Mouse (Mus musculus) spleen, adult 2 months (tissue): ENCODE measurements around the gene Crp. TPM values are rescaled to one million over a fixed set of nuclear protein-coding genes. Genes with fewer than 3 reads are reported as not detected.

Experiments
- DNase-seq, 2 experiments: peaks; one replicate each; pipeline versions ENCODE4 v3.0.0 to v3.0.0-alpha.2; 2012 to 2021; ENCODE audit warnings: low spot score in 2 of 2, low read depth in 1 of 2
- H3K27ac ChIP-seq: fragments of 200-500 bp; 2 replicates; pipeline ENCODE4 v1.5.1; 2012; ENCODE audit warnings: low read length, inconsistent platforms; ENCODE audit not compliant: insufficient read depth
- H3K27me3 ChIP-seq: fragments of 200-500 bp; 2 replicates; pipeline ENCODE4 v1.6.1; 2012; ENCODE audit warnings: mild to moderate bottlenecking, moderate library complexity, low read length, inconsistent platforms; ENCODE audit not compliant: control insufficient read depth, insufficient read depth
- H3K36me3 ChIP-seq: fragments of 200-500 bp; 2 replicates; pipeline ENCODE4 v1.6.1; 2012; ENCODE audit warnings: mild to moderate bottlenecking, low read length, inconsistent platforms; ENCODE audit not compliant: control insufficient read depth, insufficient read depth
- H3K4me1 ChIP-seq: fragments of 200-500 bp; 2 replicates; pipeline ENCODE4 v1.6.1; 2011; ENCODE audit warnings: inconsistent platforms; ENCODE audit not compliant: control insufficient read depth, insufficient read depth, insufficient read length
- H3K4me3 ChIP-seq: fragments of 200-500 bp; 2 replicates; pipeline ENCODE4 v1.5.1; 2011; ENCODE audit warnings: mild to moderate bottlenecking, inconsistent platforms; ENCODE audit not compliant: insufficient read depth, insufficient read length; ENCODE audit errors: extremely low read depth
- CTCF ChIP-seq: fragments of 200-500 bp; IDR thresholded peaks from 2 replicates; pipeline ENCODE4 v1.5.1; 2011; ENCODE audit warnings: mild to moderate bottlenecking, inconsistent platforms; ENCODE audit not compliant: insufficient read depth, insufficient read length, insufficient replicate concordance; ENCODE audit errors: extremely low read depth
- POLR2A ChIP-seq: fragments of 200-500 bp; IDR thresholded peaks from 2 replicates; pipeline ENCODE4 v1.6.1; 2011; ENCODE audit warnings: low read depth, low read length, inconsistent platforms
- WGBS: fragments of 180-500 bp; shearing (Covaris S2); methylation state at CpG from one replicate; pipeline ENCODE4 v1.1.7; 2018; 5-methylcytosine and 5-hydroxymethylcytosine counted together
- polyA plus RNA-seq: library from polyadenylated mRNA; depleted of rRNA; stranded (reverse); fragments of >200 nt; gene quantifications from 2 replicates; pipeline ENCODE4 v1.2.3, GENCODE M21; 2012

Crp gene
- polyA plus RNA-seq, 1 experiment, result 0.07 TPM

- Histone ChIP-seq H3K36me3 (no peaks in the 10 kb centered on the region), H3K27me3 (no peaks in the 10 kb centered on the region)
- WGBS, result 82% methylated on average over 5 of the region's 5 CpGs
These were observed 81.3 kb downstream of the Crp start for GRCm38 (mm10) chr1:172779195-172779594.

DNA sequence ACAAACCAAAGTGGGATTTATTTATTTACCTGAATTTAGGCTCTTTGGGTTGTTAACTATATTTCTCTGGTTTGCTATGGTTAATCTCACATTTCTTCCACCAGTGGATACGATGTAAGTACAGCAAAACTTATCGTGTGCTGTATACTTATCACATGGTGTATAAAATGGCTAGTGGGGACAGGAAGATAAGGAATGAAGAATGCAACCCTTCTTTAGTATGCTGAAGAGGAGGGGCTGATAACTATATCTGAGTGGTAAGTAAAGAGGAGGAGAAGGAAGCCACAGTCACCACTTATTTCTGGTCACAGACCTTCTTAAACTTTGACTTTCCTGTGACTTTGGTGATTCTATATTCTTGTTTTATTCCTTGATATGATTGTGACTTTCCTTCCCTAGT is 87.5 kb downstream of the Crp start:
- Histone ChIP-seq H3K36me3 (no peaks in the 10 kb centered on the region), H3K27ac (no peak overlapping the region), H3K4me3 (no peak overlapping the region), H3K27me3 (no peaks in the 10 kb centered on the region), H3K4me1 (no peaks in the 10 kb centered on the region)
- no peak for TF ChIP-seq POLR2A
- DNase-seq, result no peak
- WGBS, result 87% methylated on average over 2 of the region's 2 CpGs

More at GRCm38 (mm10) chr1:172779195-172779594, 81.3 kb downstream of the Crp start:
- no peak overlapping the region for H3K27ac ChIP-seq
- no peak for DNase-seq
- H3K4me1 ChIP-seq, result no peaks in the 10 kb centered on the region
- TF ChIP-seq POLR2A (no peak), CTCF (no peak)
- no peak overlapping the region for H3K4me3 ChIP-seq

- no peaks in the 10 kb centered on the region for H3K27me3 ChIP-seq
- H3K36me3 ChIP-seq, result no peaks in the 10 kb centered on the region
- no peak for DNase-seq
- WGBS, result 35% methylated on average over 1 of the region's 1 CpGs
- no peaks in the 10 kb centered on the region for H3K4me1 ChIP-seq
- no peak overlapping the region for H3K4me3 ChIP-seq
- no peak overlapping the region for H3K27ac ChIP-seq
- TF ChIP-seq POLR2A (no peak), CTCF (no peak)
These were observed 88.0 kb downstream of the Crp start for GRCm38 (mm10) chr1:172785886-172786285.

DNA sequence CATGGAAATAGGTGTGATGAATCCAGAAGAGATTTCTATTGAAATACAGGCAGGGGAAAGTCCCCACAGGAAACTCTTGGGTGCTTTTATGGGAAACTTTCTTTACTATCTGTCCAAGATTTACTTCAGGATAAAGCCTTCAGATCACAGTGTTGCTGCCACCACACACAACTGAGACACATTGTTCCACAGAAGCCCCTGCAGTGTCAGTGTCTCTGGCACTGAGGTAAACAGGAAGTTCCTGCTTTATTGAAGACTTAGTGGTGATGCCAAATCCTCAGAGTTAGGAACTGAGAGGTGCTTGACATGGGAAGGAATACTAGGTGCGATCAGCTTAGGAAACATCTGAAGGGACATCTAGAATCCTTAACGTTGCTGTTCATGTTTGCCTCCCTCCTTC is 131.1 kb downstream of the Crp start:
- Histone ChIP-seq H3K36me3 (no peaks in the 10 kb centered on the region), H3K27me3 (no peaks in the 10 kb centered on the region), H3K4me3 (no peak overlapping the region), H3K4me1 (no peaks in the 10 kb centered on the region), H3K27ac (no peak overlapping the region)
- TF ChIP-seq CTCF (no peak), POLR2A (no peak)
- 73% methylated on average over 2 of the region's 2 CpGs for WGBS
- DNase-seq, result no peak

GRCm38 (mm10) chr1:172847044-172847761 is 149.3 kb downstream of the Crp start:
- TF ChIP-seq CTCF (no peak), POLR2A (no peak)
- H3K4me3 ChIP-seq, result no peak overlapping the region
- no peak overlapping the region for H3K27ac ChIP-seq
- no peak for DNase-seq
- 88% methylated on average over 2 of the region's 2 CpGs for WGBS
- H3K27me3 ChIP-seq, result no peaks in the 10 kb centered on the region
- no peaks in the 10 kb centered on the region for H3K4me1 ChIP-seq
- no peaks in the 10 kb centered on the region for H3K36me3 ChIP-seq

- TF ChIP-seq POLR2A (no peak), CTCF (no peak)
- H3K4me1 ChIP-seq, result no peaks in the 10 kb centered on the region
- no peaks in the 10 kb centered on the region for H3K27me3 ChIP-seq
- DNase-seq, result no peak
- 88% methylated on average over 2 of the region's 2 CpGs for WGBS
- H3K36me3 ChIP-seq, result no peaks in the 10 kb centered on the region
- H3K4me3 ChIP-seq, result no peak overlapping the region
- no peak overlapping the region for H3K27ac ChIP-seq
These were observed 150.3 kb downstream of the Crp start for GRCm38 (mm10) chr1:172848171-172848570.

DNA sequence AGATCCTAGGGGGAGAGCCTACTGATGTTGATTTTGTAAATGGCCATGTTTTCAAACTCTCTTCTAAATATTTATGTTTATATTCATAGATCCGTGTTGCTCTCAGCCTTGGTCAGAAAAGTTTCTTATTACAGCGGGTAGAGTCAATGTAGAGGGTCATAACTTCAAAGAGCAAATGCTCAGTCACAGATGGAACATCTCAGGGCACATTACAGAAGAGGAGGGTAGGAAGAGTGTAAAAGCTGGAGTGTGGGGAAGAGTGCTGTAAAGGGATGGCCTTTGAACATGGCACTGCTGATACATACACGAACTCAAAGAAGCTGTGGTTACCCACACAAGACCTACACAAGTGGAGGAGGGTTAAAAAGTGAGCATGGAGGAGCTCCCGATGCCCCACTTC is 177.4 kb downstream of the Crp start:
- TF ChIP-seq CTCF, result no peak
- no peak for TF ChIP-seq POLR2A
- no peaks in the 10 kb centered on the region for H3K36me3 ChIP-seq
- 74% methylated on average over 4 of the region's 4 CpGs for WGBS
- no peaks in the 10 kb centered on the region for H3K27me3 ChIP-seq
- H3K27ac ChIP-seq, result no peak overlapping the region
- no peaks in the 10 kb centered on the region for H3K4me1 ChIP-seq
- H3K4me3 ChIP-seq, result no peak overlapping the region
- DNase-seq, result no peak
